Mouse (Mus musculus) CH12F3 (cell line): ENCODE results near the gene Car4.

Experiments used
- in situ Hi-C: fragments of 300-500 bp; cut with MboI; formaldehyde crosslinking; loops from 2 replicates; pipeline ENCODE4 v1.14.3; 2020; ENCODE audit warnings: low sequenced_read_pairs

The Car4 gene

GRCm38 (mm10) chr11:84957591-84958270 is at the start of gene Car4:
Car4 (plus strand) TSS chr11:84957786.
- in situ Hi-C loops: no loop called here

DNA sequence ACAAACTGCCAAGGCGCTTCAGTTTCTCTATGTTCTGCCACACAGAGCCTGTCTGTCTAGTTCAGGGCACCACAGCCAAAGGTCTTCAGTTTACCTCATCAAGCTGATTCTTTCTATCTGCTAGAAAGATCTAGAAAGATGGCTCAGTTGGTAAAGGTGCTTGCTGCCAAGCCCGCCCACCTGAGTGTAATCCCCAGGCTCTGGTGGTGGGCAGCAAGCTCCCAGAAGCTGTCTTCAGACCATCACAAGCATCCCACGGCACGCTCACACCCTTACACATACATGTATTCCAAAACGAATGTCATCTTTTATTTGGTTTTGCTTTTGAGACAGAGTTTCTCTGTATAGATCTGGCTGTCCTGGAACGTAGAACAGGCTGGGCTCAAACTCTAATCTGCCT is 49.1 kb upstream of the Car4 start:
- in situ Hi-C loops: no loop called here

GRCm38 (mm10) chr11:84910411-84910810 is 47.2 kb upstream of the Car4 start:
- in situ Hi-C loops: no loop called here

- in situ Hi-C loops: no loop called here
These were observed 42.9 kb upstream of the Car4 start for GRCm38 (mm10) chr11:84914673-84915072.

GRCm38 (mm10) chr11:84916053-84916702 is 41.4 kb upstream of the Car4 start, which contains the start of gene Znhit3:
Znhit3 (minus strand) TSS chr11:84916366.
- in situ Hi-C loops: no loop called here

DNA sequence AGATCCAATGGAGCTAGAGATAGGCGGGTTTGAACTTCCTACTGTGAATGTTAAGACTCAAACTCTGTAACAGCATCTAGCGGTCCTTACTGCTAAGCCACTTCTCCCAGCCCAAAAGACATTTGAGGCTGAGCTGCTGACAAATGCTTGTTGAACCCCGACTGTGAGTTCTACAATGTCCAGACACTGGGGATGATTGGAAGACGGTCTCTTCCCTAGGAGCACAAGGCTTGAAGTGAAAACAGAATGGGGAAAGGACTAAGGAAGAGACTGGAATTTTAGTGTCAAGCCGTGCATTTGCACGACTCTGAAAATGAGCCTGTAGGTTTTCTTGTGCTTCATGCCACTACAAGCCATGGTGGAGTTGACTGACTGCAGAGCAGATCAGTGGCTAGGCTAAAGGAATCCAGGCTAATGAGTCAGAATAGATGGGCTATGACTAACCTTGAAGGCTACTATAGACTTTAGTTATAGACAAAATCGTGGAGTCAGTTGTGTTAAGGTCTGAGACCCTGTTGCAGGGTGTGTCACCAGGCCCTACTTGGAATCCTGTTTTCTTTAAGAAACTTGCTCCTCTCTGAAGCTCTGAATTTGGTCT is 40.8 kb upstream of the Car4 start:
- in situ Hi-C loops: no loop called here

- in situ Hi-C loops: no loop called here
These were observed 39.2 kb upstream of the Car4 start for GRCm38 (mm10) chr11:84918425-84918824.

DNA sequence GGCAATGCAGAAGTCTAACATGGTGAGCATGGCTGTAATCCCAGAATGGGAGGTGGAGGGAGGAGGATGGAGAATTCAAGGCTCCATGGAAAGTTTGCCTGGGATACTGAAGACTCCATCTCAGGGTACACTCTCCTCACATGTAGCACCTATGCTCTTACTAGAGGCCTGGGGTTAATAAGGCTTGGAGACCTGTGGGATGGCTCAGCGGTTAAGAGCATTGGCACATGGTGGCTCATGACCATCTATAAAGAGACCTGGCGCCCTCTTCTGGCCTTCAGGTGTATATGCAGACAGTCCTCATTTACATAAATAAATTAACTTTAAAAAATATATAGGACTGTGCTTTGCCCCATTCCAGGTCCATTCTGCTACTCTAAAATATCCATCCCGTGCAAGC is 38.3 kb upstream of the Car4 start:
- in situ Hi-C loops: no loop called here

DNA sequence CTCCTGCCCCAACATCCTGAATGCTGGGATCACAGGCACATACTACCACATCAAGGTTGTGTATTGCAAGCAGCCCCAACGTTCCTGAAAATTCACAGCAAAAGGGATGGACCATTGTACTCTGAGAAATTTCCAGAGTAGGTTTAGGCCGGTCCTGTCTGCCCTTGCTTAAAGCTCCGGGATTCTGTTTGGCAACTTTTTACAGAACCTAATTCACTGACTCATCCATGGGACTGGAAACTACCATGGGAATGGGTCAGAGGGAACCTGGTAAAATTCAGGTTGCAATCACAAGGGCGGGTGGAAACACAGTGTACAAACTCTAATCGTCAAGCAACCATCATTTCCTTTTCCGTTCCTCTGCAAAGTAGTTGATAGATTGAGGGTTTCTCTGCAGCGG is 37.6 kb upstream of the Car4 start:
- in situ Hi-C loops: no loop called here

DNA sequence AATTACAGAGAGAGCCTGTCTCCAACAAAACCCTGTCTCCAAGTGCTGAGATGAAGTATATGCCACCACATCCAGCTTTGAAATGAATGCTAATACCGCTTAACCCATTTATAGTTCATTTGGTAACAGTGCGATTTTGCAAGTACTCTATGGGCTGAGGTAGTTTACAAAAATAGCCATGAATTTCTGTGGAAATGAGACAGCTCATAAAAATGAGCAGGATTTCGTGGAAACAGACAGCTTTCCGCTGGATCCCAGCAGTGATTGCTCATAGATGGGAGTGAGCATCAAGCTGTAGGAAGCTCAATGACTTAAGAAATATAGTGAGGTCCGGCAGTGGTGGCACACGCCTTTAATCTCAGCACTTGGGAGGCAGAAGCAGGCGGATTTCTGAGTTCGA is 36.6 kb upstream of the Car4 start:
- in situ Hi-C loops: no loop called here

DNA sequence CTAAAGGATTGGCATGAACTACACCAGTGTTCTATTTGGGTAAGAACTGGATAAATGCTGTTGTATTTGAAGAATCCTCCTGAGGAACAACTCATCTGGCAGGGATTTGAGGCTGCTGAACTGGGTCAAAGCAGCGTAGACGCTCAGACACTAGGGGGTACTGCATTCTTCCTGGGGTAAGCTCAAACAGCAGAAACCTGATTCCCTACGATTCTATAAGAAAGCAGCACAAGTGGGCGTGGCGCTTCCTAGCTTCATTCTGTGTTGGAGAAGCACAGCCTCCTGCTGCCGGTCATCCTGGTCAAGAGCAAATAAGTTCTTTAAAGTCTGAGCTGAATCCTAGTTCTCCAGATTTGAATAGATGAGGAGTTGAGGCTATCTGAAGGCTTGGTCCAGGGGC is 25.3 kb upstream of the Car4 start:
- in situ Hi-C loops: no loop called here

- in situ Hi-C loops: no loop called here
These were observed 18.0 kb upstream of the Car4 start for GRCm38 (mm10) chr11:84939508-84940053.

DNA sequence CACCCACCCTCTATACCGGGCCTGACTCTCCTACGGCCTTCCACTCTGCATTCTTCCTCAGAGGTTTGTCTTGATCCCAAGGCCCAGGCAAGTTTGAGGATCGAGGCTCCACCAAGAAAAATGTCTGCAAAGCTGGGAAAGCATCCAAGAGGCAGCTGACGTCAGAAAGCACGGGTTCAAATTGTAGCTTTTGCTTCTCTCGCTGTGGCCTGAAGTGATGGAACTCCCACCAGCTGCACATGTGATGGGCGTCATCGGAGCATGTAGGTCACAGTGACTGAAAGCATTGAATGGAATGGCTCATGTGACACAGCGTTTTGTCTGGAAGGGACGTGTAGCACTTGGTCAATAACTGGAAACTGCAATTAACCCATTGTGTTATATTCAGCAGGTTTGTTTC is 17.4 kb upstream of the Car4 start:
- in situ Hi-C loops: no loop called here

- in situ Hi-C loops: no loop called here
These were observed 13.6 kb upstream of the Car4 start for GRCm38 (mm10) chr11:84943948-84944347.

DNA sequence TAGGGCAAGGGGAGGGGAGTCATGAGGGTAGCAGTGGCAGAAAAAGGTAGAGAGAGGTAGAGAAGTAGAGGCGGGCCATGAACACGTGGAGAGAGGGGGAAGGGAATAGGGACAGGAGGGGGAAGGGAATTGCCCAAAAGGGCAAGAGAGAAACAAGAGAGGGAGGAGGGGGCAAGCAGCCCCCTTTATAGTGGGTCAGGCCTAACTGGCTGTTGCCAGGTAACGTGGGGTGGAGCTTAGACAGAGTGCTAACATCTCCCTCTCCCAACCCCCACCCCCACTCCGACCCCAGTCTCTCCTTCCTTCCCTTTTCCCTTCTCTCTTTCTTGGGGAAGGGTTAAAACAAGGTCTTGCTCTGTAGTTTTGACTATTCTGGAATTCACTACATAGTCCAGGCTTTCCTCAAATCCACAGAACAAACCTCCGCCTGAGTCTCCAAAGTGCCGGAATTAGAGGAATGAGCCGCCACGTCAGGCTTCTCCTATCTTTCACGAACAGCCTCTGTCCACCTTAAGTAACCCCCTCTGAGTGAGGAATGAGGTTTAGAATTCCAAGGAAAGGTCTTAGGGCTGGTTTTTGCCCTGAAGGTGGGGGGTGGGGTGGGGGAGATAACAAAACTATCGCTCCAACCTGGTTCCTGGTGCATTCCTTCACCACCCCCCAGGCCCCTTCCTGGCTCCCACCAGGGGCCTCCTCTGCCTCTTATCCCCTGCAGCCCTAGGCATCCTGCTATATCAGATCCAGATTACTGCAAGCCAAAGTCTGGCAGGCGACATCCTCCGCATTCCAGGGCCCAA is 12.7 kb upstream of the Car4 start:
- in situ Hi-C loops: no loop called here

GRCm38 (mm10) chr11:84945841-84946240 is 11.7 kb upstream of the Car4 start:
- in situ Hi-C loops: no loop called here

DNA sequence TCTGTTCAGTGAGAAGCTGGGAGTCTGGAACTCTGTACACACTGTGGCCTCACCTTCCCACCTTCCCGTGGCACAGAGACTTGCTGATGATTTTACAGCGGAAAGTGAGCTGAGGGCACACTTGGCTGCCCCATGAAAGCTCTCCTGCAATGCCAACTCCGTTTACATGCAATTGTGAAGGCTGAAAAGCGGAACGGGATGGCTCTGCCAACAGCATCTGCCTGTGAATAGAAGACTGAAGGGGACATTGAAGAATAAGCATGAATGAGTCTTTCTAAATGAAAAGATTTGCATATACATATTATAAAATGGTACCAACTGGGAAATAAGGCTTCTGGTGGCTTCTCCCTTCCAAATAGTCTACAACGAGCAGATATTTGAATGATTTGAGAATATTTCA is 10.4 kb upstream of the Car4 start:
- in situ Hi-C loops: no loop called here

GRCm38 (mm10) chr11:84948114-84948513 is 9.5 kb upstream of the Car4 start:
- in situ Hi-C loops: no loop called here

- in situ Hi-C loops: no loop called here
These were observed 9.1 kb upstream of the Car4 start for GRCm38 (mm10) chr11:84948526-84948925.

GRCm38 (mm10) chr11:84952611-84953010 is 5.0 kb upstream of the Car4 start:
- in situ Hi-C loops: no loop called here

- in situ Hi-C loops: no loop called here
These were observed 1.2 kb upstream of the Car4 start for GRCm38 (mm10) chr11:84956400-84956799.
